Mouse (Mus musculus) T-helper 17 cell (primary cell): ENCODE results near the gene Ano2.

Source experiments
- in situ Hi-C, 2 experiments: fragments of 300-600 bp; cut with MboI, MseI; formaldehyde crosslinking; loops; 1 replicate in 1 of 2; 2 replicates in 1 of 2; pipeline ENCODE4 v1.15.1; 2025; ENCODE audit warnings: high pct_unique_total_duplicates in 2 of 2

Gene Ano2

GRCm38 (mm10) chr6:126048206-126048605 lies 358.0 kb downstream of the Ano2 start:
- in situ Hi-C loops = no loop called here

DNA sequence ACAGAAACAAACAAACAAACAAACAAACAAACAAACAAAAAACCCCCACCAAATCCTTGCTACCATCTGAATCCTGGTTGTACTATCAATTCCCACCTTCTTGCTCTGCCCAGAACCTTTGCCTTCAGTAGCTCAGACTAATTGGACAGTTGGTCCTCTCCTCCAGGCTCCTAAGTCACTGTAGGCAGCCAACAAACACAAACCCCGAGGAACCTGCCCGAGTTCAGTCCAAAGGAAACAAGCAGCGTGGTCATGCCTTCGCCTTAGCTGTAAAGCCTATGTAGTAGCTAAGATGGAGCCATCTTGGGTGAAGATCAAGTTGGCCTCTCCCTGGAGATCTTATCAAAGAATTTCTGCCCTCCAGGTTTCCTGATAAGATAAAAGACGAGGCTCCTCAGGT lies 362.9 kb downstream of the Ano2 start:
- in situ Hi-C loops = no loop called here

DNA sequence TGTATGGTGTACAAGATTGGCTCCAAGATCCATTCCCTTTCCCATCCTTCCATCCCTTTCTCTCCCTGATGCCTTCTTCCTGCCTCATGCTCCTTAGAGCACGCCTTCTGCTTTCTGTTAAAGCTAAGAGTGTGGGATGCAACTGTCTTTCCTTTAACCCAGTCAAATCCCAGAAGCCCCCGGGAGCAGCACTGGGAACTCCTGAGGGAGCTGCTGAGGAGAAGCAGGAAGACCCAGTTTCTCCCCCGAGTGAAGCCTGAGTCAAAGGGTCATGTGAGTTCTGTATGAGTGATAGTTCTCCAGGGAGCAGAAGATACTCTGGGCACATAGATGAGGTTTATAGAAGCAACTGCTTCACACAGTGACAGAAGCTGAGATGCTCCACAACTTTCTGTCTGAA lies 367.5 kb downstream of the Ano2 start:
- in situ Hi-C loops = no loop called here

- in situ Hi-C loops = no loop called here
Observed at GRCm38 (mm10) chr6:126080531-126080930, 390.3 kb downstream of the Ano2 start.

DNA sequence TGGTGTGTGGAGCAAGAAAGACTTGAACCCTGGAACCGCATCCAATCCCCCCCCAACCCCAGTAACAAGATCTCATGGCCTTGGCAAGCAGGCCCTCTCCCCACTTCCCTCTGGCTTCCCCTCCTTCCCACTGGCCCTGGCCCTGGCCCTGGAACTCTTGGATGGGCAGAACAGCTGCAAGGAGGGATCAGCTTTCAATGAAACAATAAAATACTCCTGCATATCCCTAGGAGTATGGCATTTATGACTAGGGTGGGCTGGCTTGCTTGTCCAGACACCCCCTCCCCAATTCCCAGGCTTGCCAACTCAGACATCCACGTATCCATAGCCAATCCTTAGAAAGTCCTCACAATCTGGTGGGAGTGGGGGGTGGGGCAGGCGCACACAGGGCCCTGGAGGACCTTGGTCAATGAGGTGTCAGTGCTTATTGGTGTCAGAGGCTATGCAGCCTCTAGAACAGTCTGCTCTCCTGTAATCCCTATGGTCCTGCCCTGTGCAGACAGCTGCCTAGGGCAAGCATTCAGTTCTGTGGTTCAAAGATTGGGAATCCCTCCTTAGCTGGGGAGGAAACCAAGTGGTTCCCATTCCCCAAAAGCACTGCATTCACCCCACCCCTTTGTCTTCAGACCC lies 396.2 kb downstream of the Ano2 start:
- in situ Hi-C loops = no loop called here

GRCm38 (mm10) chr6:126088489-126089265 lies 398.5 kb downstream of the Ano2 start:
- in situ Hi-C loops = no loop called here
